Mouse (Mus musculus) embryonic fibroblast, embryonic 13.5 days (primary cell): ENCODE results near the gene Slc7a11.

ENCODE experiments used
- CTCF ChIP-seq: IDR thresholded peaks from 2 replicates; pipeline ENCODE4 v1.5.1; 2011; ENCODE audit warnings: mild to moderate bottlenecking, control low read depth, low read length, moderate library complexity, borderline replicate concordance; ENCODE audit not compliant: insufficient read depth
- POLR2A ChIP-seq: IDR thresholded peaks from 2 replicates; pipeline ENCODE4 v1.6.1; 2011; ENCODE audit warnings: low read depth, mild to moderate bottlenecking, control low read depth, low read length, moderate library complexity

DNA sequence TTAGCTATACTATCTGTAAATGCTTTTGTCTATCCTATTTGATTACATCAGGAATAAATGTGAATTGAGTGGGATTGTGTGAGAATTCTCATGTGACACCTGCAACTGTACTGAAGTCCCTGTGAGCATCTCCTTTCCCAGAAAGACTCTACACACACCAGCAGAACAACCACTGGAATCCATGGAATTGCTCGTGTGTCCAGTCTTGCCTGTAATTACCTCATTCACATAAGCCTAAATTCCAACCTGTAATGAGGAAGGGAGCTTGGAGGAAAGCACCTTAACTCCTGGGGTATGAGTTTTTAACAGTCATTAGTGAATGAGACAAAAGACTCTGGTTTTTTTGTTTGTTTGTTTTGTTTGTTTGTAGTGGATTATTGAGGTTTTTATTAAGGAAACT lies 12.6 kb upstream of the Slc7a11 start:
- TF ChIP-seq CTCF (no peak), POLR2A (no peak)
